Mouse (Mus musculus): ENCODE data around the gene Mgat2. TPM values are rescaled to one million over a fixed set of nuclear protein-coding genes. Genes with fewer than 3 reads are reported as not detected.

Gene Mgat2
- polyA plus RNA-seq, 1 experiment from 2014 or later, result 47.0 TPM

DNA sequence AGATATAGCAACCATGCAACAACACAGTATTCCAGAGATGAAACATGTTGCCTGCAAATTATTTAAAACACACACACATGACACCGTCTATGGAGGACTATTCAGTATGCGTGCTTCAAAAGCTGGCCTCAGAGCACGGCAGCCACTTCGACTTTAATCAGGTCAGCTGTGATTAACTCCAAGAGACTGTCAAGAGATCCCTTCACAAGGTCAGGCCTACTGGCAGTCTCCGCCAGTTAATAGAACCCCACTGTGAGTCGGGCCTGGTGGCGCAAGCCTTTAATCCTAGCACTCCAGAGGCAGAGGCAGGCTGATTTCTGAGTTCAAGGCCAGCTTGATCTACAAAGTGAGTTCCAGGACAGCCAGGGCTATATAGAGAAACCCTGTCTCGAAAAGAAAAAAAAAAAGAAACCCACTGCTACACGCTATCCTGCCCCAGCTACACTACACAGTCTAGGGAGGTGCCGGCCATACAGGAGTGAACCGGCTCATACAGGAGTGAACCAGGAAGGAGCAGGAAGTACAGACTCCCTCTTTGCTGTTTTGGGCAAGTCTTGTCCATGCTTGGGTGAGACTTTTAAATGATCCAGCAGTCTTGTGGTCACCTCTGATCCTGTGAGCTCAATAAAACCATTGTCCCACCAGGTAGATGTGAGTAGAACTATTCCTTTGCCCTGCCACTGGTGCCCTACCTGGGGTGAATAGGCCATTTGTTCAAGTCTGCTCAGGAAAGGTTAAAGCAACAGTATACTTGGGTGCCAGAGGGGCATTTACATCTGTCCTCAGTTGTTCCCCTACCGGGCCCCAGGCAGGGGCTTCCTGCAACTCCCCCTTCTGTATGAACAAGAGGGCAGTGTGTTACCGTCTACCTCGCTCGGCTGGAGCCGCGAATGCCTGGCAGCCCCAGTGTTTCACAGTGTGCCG lies 26.4 kb downstream of the Mgat2 start:
- Histone ChIP-seq H3K4me2 (replicated peaks; ENCODE audit: low read depth, low read length) (no peak overlapping the region), H3K36me3 (ENCODE audit: insufficient read depth, low read length) (peaks cover 48% of the 10 kb centered on the region), H3K27ac (ENCODE audit: low read length) (no peak overlapping the region), H3K4me3 (ENCODE audit: low read length) (no peak overlapping the region), H3K4me1 (ENCODE audit: insufficient read depth, low read length) (no peaks in the 10 kb centered on the region), H3K9ac (replicated peaks; ENCODE audit: low read length) (no peak overlapping the region), H3K27me3 (ENCODE audit: insufficient read depth, low read length) (no peaks in the 10 kb centered on the region), H3K9me3 (ENCODE audit: low read length) (no peaks in the 10 kb centered on the region)
- WGBS, result 88% methylated on average over 18 of the region's 18 CpGs
- ATAC-seq (ENCODE audit: low FRiP score, low TSS enrichment), result peak; percentile 68; the same call in 1 of the 2 replicates

DNA sequence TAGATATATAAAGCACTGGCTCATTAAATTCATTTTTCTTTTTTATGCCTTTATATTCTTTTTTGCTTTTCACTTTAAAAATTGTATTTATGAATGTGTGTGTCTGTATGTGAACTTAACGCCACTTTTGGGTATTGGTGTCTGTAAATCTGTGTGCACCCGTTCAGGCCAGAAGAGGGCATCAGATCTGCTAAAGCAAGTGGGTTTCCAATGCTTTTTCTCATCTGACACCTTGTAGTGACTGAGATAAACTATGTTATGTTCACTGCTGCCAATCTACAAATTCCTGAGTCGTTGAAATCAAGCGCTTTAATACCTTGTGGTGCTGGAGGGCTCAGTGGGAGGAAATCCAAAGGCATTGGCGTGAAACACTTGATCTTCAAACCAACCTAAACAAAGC lies 27.1 kb downstream of the Mgat2 start:
- no peak overlapping the region for H3K27ac ChIP-seq (ENCODE audit: low read length)
- no peaks in the 10 kb centered on the region for H3K27me3 ChIP-seq (ENCODE audit: insufficient read depth, low read length)
- no peak overlapping the region for H3K4me2 ChIP-seq (replicated peaks; ENCODE audit: low read depth, low read length)
- no peak overlapping the region for H3K4me3 ChIP-seq (ENCODE audit: low read length)
- ATAC-seq (ENCODE audit: low FRiP score, low TSS enrichment), result no peak
- peaks cover 52% of the 10 kb centered on the region for H3K36me3 ChIP-seq (ENCODE audit: insufficient read depth, low read length)
- no peaks in the 10 kb centered on the region for H3K4me1 ChIP-seq (ENCODE audit: insufficient read depth, low read length)
- WGBS, result 72% methylated on average over 5 of the region's 5 CpGs
- no peaks in the 10 kb centered on the region for H3K9me3 ChIP-seq (ENCODE audit: low read length)
- no peak overlapping the region for H3K9ac ChIP-seq (replicated peaks; ENCODE audit: low read length)

DNA sequence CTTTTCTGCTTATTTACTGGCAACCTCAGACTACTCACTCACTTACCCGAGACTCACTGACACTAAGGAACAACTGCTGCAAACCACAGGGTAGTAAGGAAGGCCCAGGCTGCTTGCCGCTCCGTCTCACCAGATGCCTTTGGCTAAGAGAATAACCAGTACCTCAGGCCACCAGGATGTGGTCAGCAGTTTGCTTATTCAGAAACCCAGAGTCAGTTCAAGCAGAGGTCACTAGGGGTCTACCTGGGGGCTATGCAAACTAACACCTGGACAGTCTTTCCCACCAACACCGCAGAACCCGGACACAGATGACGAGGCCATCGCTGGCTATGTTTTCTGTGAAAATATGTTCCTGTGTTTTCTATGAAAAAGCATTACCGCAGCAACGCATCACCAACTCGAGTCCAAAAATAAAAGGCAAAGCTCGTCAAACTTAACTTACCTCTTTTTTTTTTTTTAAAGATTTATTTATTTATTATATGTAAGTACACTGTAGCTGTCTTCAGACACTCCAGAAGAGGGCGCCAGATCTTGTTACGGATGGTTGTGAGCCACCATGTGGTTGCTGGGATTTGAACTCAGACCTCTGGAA lies 29.3 kb downstream of the Mgat2 start:
- Histone ChIP-seq H3K27me3 (ENCODE audit: insufficient read depth, low read length) (no peaks in the 10 kb centered on the region), H3K4me1 (ENCODE audit: insufficient read depth, low read length) (no peaks in the 10 kb centered on the region), H3K36me3 (ENCODE audit: insufficient read depth, low read length) (peaks cover 56% of the 10 kb centered on the region), H3K9me3 (ENCODE audit: low read length) (no peaks in the 10 kb centered on the region), H3K4me2 (replicated peaks; ENCODE audit: low read depth, low read length) (no peak overlapping the region), H3K4me3 (ENCODE audit: low read length) (no peak overlapping the region), H3K27ac (ENCODE audit: low read length) (no peak overlapping the region), H3K9ac (replicated peaks; ENCODE audit: low read length) (no peak overlapping the region)
- no peak for ATAC-seq (ENCODE audit: low FRiP score, low TSS enrichment)
- 93% methylated on average over 13 of the region's 13 CpGs for WGBS

DNA sequence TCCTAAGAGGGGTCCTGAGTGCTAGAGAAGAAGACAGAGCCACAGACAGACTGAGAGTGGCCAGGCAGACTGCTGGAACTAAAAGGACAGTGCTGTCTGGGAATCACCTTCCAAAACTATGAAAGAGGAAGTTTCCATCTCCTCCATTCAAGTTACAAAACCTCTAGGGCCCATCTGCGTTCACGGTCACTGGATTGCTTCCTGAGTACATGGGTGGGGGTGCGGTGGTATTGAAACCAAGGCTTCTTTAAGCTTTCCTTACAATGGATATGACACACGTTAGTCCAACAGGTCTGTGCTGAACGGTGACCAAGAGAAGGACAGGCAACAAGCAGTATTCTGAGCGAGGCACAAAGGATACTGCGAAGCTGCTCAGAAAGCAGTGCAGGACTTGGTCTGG lies 30.4 kb downstream of the Mgat2 start:
- Histone ChIP-seq H3K9ac (replicated peaks; ENCODE audit: low read length) (no peak overlapping the region), H3K9me3 (ENCODE audit: low read length) (no peaks in the 10 kb centered on the region), H3K27ac (ENCODE audit: low read length) (no peak overlapping the region), H3K4me2 (replicated peaks; ENCODE audit: low read depth, low read length) (no peak overlapping the region), H3K4me1 (ENCODE audit: insufficient read depth, low read length) (no peaks in the 10 kb centered on the region), H3K27me3 (ENCODE audit: insufficient read depth, low read length) (no peaks in the 10 kb centered on the region), H3K4me3 (ENCODE audit: low read length) (no peak overlapping the region), H3K36me3 (ENCODE audit: insufficient read depth, low read length) (peaks cover 60% of the 10 kb centered on the region)
- no peak for ATAC-seq (ENCODE audit: low FRiP score, low TSS enrichment)
- 91% methylated on average over 7 of the region's 7 CpGs for WGBS

DNA sequence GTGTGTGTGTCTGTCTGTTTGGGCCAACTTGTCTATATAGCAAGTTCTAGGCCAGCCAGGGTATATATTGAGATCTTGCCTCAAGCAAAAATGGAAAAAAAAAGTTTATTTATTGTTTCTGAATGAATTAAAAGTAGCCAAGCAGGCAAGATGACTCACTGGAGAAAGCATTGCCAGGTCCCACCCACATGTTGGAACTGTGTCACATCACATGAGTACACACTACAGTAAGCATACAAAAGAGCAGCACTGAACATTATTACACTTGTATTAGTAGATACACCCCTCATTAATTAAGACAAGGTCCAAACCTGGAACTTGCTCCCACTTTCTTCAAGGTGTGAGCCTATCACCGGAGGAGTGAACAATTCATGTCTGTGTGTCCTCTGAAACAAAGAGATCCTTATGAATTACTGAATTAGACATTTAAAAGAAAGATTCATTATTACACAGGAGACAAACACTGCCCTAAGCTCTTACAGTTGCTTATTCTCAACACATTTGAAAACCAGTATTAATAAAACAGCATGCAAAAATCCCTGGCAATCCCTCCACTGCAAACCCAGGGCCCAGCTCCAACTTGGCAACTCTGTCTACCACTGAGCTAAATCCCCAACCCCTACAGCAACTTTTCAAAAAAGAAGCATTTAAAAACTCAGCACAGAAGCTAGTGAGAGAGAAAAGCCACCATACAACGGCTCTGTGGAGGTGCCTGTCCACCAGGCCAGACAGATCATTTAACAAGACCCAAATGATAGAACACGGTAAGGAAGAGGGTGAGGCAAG lies 31.2 kb downstream of the Mgat2 start:
- Histone ChIP-seq H3K4me2 (replicated peaks; ENCODE audit: low read depth, low read length) (no peak overlapping the region), H3K4me3 (ENCODE audit: low read length) (no peak overlapping the region), H3K9me3 (ENCODE audit: low read length) (no peaks in the 10 kb centered on the region), H3K36me3 (ENCODE audit: insufficient read depth, low read length) (peaks cover 56% of the 10 kb centered on the region), H3K9ac (replicated peaks; ENCODE audit: low read length) (no peak overlapping the region), H3K4me1 (ENCODE audit: insufficient read depth, low read length) (no peaks in the 10 kb centered on the region), H3K27ac (ENCODE audit: low read length) (no peak overlapping the region), H3K27me3 (ENCODE audit: insufficient read depth, low read length) (no peaks in the 10 kb centered on the region)
- 88% methylated on average over 3 of the region's 3 CpGs for WGBS
- ATAC-seq (ENCODE audit: low FRiP score, low TSS enrichment), result no peak

DNA sequence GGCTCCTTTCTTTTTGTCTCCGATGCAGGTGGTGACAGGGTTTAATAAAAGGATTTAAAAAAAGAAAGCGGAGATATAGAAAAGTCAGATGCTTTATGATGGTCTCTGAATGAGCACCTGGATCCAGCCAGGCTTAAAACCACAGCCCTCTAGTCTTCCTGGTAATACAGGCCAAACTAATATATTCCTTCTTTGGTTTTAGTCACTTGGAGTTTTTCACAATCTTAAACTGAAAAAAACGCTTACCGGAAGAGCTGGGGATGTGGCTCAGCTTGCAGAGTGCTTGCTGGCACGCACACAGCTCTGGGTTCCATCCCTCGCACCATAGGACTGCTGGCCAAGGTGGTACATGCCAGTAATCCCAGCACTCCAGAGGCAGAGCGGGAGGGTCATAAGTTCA lies 32.6 kb downstream of the Mgat2 start:
- no peak overlapping the region for H3K4me2 ChIP-seq (replicated peaks; ENCODE audit: low read depth, low read length)
- H3K4me3 ChIP-seq (ENCODE audit: low read length), result no peak overlapping the region
- H3K36me3 ChIP-seq (ENCODE audit: insufficient read depth, low read length), result peaks cover 58% of the 10 kb centered on the region
- no peaks in the 10 kb centered on the region for H3K27me3 ChIP-seq (ENCODE audit: insufficient read depth, low read length)
- H3K4me1 ChIP-seq (ENCODE audit: insufficient read depth, low read length), result 0 out of 2 replicates have a peak, but pooled peaks cover 8% of the 10 kb centered on the region
- ATAC-seq (ENCODE audit: low FRiP score, low TSS enrichment), result no peak
- 95% methylated on average over 7 of the region's 7 CpGs for WGBS
- no peak overlapping the region for H3K27ac ChIP-seq (ENCODE audit: low read length)
- H3K9me3 ChIP-seq (ENCODE audit: low read length), result no peaks in the 10 kb centered on the region
- no peak overlapping the region for H3K9ac ChIP-seq (replicated peaks; ENCODE audit: low read length)

DNA sequence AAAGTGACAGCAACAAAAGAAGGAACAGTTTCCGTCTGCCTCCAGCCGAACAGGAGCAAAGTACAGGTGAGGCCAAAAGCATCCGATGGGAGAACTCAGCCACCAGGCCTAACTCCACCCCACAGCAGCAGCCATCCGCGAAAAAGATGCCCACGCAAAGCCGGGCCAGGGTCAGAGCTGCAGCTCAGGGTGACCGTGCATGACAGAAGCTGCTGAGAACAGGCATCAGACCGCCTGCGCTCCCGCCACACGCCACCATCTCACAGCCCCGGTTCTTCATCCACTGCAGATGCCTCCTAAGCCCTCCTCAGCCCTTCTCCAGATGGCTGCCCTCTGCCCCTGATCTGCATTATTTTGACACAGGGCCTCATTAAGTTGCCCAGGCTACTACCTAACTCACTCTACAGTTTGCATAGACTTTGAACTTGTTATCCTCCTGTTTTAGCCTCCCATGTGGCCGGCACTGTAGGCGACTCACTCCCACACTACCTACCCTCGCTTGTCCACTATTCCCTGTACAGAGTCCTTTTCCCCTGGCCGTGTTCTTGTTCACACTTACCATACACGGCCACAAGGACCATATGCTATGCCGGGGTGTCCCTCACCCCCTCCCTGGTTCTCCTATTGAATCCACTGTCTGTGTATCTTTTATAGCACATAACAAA lies 36.8 kb downstream of the Mgat2 start:
- ATAC-seq (ENCODE audit: low FRiP score, low TSS enrichment), result peak; percentile 65
- no peak overlapping the region for H3K27ac ChIP-seq (ENCODE audit: low read length)
- 0 out of 2 replicates have a peak, but pooled peaks cover 8% of the 10 kb centered on the region for H3K4me1 ChIP-seq (ENCODE audit: insufficient read depth, low read length)
- H3K9me3 ChIP-seq (ENCODE audit: low read length), result no peaks in the 10 kb centered on the region
- no peaks in the 10 kb centered on the region for H3K27me3 ChIP-seq (ENCODE audit: insufficient read depth, low read length)
- peak overlapping the region; percentile 31 for H3K9ac ChIP-seq (replicated peaks; ENCODE audit: low read length)
- H3K4me2 ChIP-seq (replicated peaks; ENCODE audit: low read depth, low read length), result no peak overlapping the region
- peaks cover 31% of the 10 kb centered on the region; the same call in 1 of the 2 replicates for H3K36me3 ChIP-seq (ENCODE audit: insufficient read depth, low read length)
- WGBS, result 64% methylated on average over 19 of the region's 19 CpGs
- H3K4me3 ChIP-seq (ENCODE audit: low read length), result no peak overlapping the region

DNA sequence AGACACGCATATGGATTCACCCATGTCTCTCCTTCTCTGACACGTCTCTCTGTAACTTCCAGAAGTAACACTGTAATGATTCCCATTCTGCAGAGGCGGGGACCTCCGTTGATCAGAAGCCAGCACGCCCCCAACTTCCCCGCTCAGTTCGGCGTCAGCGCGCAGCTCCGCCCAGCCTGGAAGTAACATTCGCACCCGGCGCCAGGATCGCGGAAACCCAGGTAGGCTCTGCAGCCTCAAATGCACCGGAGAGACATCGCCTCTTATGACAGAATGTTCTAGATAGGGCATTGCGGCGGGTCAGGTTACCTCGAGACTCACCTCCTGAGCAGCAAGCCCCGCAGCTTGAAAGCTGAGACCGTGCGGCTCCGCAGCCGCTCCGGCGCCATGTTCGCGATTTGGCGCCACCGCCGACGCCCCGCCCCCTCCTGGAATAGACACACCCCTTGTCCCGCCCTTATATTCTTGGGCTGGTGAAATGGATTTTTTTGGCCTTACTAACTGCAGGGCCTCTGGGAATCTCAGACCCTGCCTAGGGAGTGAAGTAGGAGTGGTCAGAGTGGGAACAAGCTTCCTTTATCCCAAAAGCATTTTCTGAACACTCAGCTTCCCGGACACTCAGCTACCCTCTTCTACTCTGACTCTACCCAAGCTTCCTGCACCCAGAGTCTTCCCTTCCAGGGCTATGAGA lies 44.0 kb downstream of the Mgat2 start, which contains the start of gene Pole2:
Gene Pole2, minus strand, starts transcription at position 420 of the 691 bp plus-strand sequence.
- Histone ChIP-seq H3K27me3 (ENCODE audit: insufficient read depth, low read length) (no peaks in the 10 kb centered on the region), H3K4me2 (replicated peaks; ENCODE audit: low read depth, low read length) (peak within 1 kb of the TSS; percentile 65), H3K4me3 (ENCODE audit: low read length) (peak within 1 kb of the TSS; percentile 82), H3K9ac (replicated peaks; ENCODE audit: low read length) (peak within 1 kb of the TSS; percentile 81), H3K36me3 (ENCODE audit: insufficient read depth, low read length) (peaks cover 5% of the 10 kb centered on the region; the same call in 1 of the 2 replicates), H3K27ac (ENCODE audit: low read length) (peak within 1 kb of the TSS; percentile 94), H3K4me1 (ENCODE audit: insufficient read depth, low read length) (peaks cover 9% of the 10 kb centered on the region; the same call in 1 of the 2 replicates), H3K9me3 (ENCODE audit: low read length) (no peaks in the 10 kb centered on the region)
- peak; percentile 97 for ATAC-seq (ENCODE audit: low FRiP score, low TSS enrichment)
- WGBS, result under 1% methylated on average over 37 of the region's 37 CpGs

DNA sequence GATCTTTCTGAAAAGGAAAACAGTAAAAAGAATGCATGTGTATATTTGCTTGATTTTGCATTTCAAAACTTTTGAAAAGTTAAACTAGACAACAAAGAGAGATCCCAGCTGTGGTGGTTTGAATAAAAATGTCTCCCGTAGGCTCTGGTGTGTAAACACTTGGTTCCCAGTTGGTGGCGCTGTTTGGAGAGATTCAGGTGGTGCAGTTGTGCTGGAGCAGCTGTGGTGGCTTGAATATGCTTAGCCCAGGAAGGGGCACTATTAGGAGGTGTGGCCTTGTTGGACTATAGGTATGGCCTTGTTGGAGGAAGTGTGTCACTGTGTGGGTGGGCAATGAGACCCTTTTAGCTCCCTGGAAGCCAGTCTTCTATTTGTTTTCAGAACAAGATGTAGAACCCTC lies 45.3 kb downstream of the Mgat2 start:
- Histone ChIP-seq H3K27me3 (ENCODE audit: insufficient read depth, low read length) (no peaks in the 10 kb centered on the region), H3K4me1 (ENCODE audit: insufficient read depth, low read length) (peaks cover 9% of the 10 kb centered on the region; the same call in 1 of the 2 replicates), H3K9ac (replicated peaks; ENCODE audit: low read length) (no peak overlapping the region), H3K9me3 (ENCODE audit: low read length) (no peaks in the 10 kb centered on the region), H3K4me3 (ENCODE audit: low read length) (no peak overlapping the region), H3K4me2 (replicated peaks; ENCODE audit: low read depth, low read length) (no peak overlapping the region), H3K36me3 (ENCODE audit: insufficient read depth, low read length) (0 out of 2 replicates have a peak, but pooled peaks cover 3% of the 10 kb centered on the region), H3K27ac (ENCODE audit: low read length) (no peak overlapping the region)
- WGBS, result 75% methylated on average over 2 of the region's 2 CpGs
- no peak for ATAC-seq (ENCODE audit: low FRiP score, low TSS enrichment)

Data from kidney, embryonic 16.5 days (tissue).